In the genomic region with DNA sequence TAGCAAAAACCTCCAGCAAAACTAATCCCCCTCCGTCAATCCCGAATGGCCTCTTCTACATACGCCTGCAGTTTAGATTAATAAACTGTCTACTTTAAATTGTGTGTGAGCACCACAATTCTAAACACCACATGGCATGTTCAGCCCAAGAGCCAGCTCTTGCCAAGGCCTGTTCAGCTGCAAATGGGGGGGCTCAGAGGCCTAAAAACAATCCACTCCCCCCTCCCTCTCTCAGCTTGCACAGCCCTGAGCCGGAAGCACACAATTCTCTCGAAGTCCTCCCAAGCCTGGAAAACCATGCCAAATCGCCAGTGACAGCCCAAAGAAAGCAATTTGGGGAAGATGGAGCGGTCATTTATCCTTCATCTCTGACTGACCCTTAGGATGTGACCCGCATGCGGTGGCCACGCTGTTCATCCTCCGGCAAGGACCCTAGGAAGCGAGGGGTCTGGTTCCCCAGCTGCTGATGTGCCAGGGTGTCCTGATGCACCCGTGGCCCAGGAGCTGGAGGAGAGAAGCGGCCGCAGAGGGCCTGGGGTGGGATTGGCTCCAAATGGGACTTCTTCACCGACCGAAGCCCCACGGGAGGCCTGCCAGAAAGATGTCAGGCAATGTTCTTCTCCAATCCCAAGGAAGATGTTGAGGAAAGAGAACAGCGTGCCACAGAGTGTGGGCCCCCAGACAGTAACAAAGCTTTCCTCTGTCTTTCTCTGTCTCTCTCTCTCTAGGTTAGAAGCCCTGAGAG, we compare ENCODE assay signal across 20 mouse cellular contexts. TPM values are rescaled to one million over a fixed set of nuclear protein-coding genes. Genes with fewer than 3 reads are reported as not detected.
"Had no signal": no experiment of that assay in that cellular context is flagged by ENCODE, and none has a peak within 500 bp of the region (broad histone marks: within the 10 kb centered on the region; RNA-seq: fewer than 3 reads in every experiment).

No protein-coding gene starts in this region.

- H3K9me3 ChIP-seq: liver, embryonic 13.5 days; megakaryocyte, embryonic 14.5 days; midbrain, embryonic 10.5 days; midbrain, embryonic 15.5 days; neural tube, embryonic 12.5 days; neural tube, embryonic 15.5 days; stomach, embryonic 15.5 days had no signal

- H3K4me2 ChIP-seq: liver, embryonic 13.5 days; midbrain, embryonic 15.5 days; neural tube, embryonic 12.5 days; neural tube, embryonic 15.5 days; stomach, embryonic 15.5 days had no signal

- DNase-seq: kidney, adult 2 months; kidney, postnatal 25 days; layer of hippocampus, adult 9-11 months; liver, embryonic 13.5 days; lung, adult 2 months; right cerebral cortex, adult 18-20 months; right cerebral cortex, postnatal 14 days; spleen, adult 18-20 months; thymus, adult 18-20 months; thymus, postnatal 36 days had no signal

- ATAC-seq: intestine, postnatal 0 days; midbrain, embryonic 15.5 days had no signal

- H3K27ac ChIP-seq: kidney, postnatal 0 days; layer of hippocampus, adult 2 months; liver, embryonic 13.5 days; midbrain, embryonic 15.5 days; neural tube, embryonic 12.5 days; neural tube, embryonic 15.5 days; stomach, embryonic 15.5 days had no signal

- H3K36me3 ChIP-seq: liver, embryonic 13.5 days; midbrain, embryonic 15.5 days; neural tube, embryonic 12.5 days; neural tube, embryonic 15.5 days; stomach, embryonic 15.5 days had no signal

- H3K4me1 ChIP-seq: liver, embryonic 13.5 days; megakaryocyte, embryonic 14.5 days had no signal

- H3K9ac ChIP-seq: liver, embryonic 13.5 days; midbrain, embryonic 15.5 days; neural tube, embryonic 12.5 days; neural tube, embryonic 15.5 days; stomach, embryonic 15.5 days had no signal

- H3K4me3 ChIP-seq: layer of hippocampus, adult 2 months; liver, embryonic 13.5 days; megakaryocyte, embryonic 14.5 days; midbrain, embryonic 10.5 days; midbrain, embryonic 15.5 days; neural tube, embryonic 12.5 days; neural tube, embryonic 15.5 days; stomach, embryonic 15.5 days had no signal

RNA-seq across cellular contexts. Expression of a gene that starts 45.1 kb away (rescaled TPM):
- total RNA-seq: liver, adult 2 months had no signal
- polyA plus RNA-seq: liver, adult 2 months; liver, embryonic 13.5 days had no signal
